Mouse (Mus musculus): ENCODE data around the gene Ddx55. TPM values are rescaled to one million over a fixed set of nuclear protein-coding genes. Genes with fewer than 3 reads are reported as not detected.
"Not testable (repeated sequence)": the region's sequence is repeated elsewhere in the genome, so short reads cannot be mapped to it uniquely, and the experiment has no call there.

The Ddx55 gene
- total RNA-seq, 1 experiment from 2014 or later = 16.0 TPM

DNA sequence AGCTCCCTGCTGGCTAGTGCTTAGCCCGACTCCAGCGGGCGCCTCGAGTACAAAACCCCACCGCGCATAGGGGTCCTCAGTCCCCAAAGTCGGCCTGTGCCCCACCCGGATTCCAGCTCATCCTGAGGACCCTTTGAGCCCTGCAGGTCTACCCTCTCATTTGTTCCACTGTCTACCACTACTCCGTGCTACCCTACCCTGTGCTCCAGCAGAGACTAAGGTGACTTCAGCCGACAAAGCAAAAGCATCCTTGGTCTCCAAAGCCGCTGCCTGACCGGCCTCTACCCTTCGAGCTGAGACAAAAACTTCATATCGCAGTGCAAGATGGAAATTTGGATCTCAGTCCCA lies 21.1 kb upstream of the Ddx55 start:
- ATAC-seq (replicated peaks in 1 of 2; ENCODE audit: insufficient read depth in 1 of 2, low FRiP score in 2 of 2, low TSS enrichment in 1 of 2, low read depth in 1 of 2, poor library complexity in 2 of 2, severe bottlenecking in 2 of 2) = no peak; a peak in 1 of 4 replicates

DNA sequence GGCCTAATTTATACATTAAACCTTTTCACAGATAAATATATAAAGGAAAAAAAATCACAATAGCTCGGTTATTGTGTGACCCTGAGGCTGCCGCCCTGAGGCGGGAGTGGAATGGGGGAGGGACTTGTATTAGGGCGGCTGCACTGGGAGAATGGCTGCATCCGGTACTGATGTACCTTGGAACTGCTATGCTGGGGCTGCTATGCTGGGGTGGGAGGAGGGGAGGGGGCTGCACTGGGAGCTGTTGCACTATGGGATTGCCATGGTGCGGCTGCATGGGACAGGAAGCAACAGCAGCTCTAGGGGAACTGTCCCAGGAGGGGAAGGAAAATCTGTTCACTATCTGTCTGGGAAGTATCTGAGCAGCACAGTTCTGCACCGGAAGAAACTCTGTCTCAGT lies 20.2 kb upstream of the Ddx55 start:
- no peak for ATAC-seq (replicated peaks in 1 of 2; ENCODE audit: insufficient read depth in 1 of 2, low FRiP score in 2 of 2, low TSS enrichment in 1 of 2, low read depth in 1 of 2, poor library complexity in 2 of 2, severe bottlenecking in 2 of 2)

DNA sequence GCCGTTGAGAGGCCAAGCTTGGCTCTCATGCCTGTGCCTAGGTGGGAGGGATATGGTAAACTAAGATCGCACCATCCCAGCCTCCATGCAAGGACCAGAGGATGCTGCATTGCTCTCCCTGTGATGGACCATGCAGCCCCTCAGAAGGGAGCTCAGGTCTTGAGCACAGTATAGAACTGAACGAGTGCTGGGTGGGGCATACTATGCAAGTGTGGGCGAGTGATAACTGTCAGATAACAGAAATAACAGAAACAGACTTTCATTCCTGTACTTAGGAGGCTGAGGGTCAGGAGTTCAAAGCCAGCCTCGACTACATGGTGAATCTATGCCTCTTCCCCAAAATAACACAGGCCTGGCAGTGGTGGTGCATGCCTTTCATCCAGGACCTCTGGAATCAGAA lies 17.6 kb upstream of the Ddx55 start:
- no peak for ATAC-seq (replicated peaks in 1 of 2; ENCODE audit: insufficient read depth in 1 of 2, low FRiP score in 2 of 2, low TSS enrichment in 1 of 2, low read depth in 1 of 2, poor library complexity in 2 of 2, severe bottlenecking in 2 of 2)

- no peak for ATAC-seq (replicated peaks in 1 of 2; ENCODE audit: insufficient read depth in 1 of 2, low FRiP score in 2 of 2, low TSS enrichment in 1 of 2, low read depth in 1 of 2, poor library complexity in 2 of 2, severe bottlenecking in 2 of 2)
These were observed 15.9 kb upstream of the Ddx55 start for GRCm38 (mm10) chr5:124536776-124537175.

GRCm38 (mm10) chr5:124538813-124539792 lies 13.6 kb upstream of the Ddx55 start:
- peak; percentile 25 to 37; a peak in 1 of 4 replicates for ATAC-seq (replicated peaks in 1 of 2; ENCODE audit: insufficient read depth in 1 of 2, low FRiP score in 2 of 2, low TSS enrichment in 1 of 2, low read depth in 1 of 2, poor library complexity in 2 of 2, severe bottlenecking in 2 of 2)

- ATAC-seq (replicated peaks in 1 of 2; ENCODE audit: insufficient read depth in 1 of 2, low FRiP score in 2 of 2, low TSS enrichment in 1 of 2, low read depth in 1 of 2, poor library complexity in 2 of 2, severe bottlenecking in 2 of 2) = no peak
These were observed 12.8 kb upstream of the Ddx55 start for GRCm38 (mm10) chr5:124539905-124540304.

- peak; percentile 91 for ATAC-seq (replicated peaks in 1 of 2; ENCODE audit: insufficient read depth in 1 of 2, low FRiP score in 2 of 2, low TSS enrichment in 1 of 2, low read depth in 1 of 2, poor library complexity in 2 of 2, severe bottlenecking in 2 of 2)
These were observed 12.3 kb upstream of the Ddx55 start, which contains the start of gene Tmed2 for GRCm38 (mm10) chr5:124540383-124540786. Gene Tmed2 (plus strand): TSS chr5:124540695.

DNA sequence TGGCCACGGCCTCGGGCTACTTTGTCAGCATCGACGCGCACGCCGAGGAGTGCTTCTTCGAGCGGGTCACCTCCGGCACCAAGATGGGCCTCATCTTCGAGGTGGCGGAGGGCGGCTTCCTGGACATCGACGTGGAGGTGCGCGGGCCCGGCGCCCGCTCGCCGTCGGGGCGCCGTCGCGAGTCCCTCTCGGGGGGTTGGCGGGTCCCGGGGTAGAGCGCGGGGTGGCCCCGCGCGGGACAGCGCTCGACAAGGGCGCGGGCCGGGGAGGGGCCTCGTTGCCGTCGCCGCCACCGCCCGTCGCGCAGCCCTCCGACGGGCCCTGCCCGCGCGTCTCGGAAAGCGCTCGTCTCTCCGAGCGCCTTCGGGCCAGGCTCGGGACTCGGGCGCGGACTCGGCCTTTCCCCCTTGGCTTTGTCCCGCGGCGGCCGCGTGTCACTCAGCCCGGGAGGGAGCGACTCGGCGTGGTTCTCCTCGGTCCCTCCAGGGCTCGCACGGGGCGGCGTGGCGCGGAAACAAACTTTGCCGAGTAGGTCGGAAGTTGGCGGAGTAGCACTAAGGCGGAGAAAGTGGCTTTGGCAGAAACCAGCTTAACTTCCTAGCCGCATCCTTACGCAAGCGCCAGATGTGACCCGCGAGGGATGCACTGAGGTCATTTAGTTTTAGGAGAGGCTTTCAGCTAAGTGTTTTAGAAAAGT lies 11.6 kb upstream of the Ddx55 start:
- ATAC-seq (replicated peaks in 1 of 2; ENCODE audit: insufficient read depth in 1 of 2, low FRiP score in 2 of 2, low TSS enrichment in 1 of 2, low read depth in 1 of 2, poor library complexity in 2 of 2, severe bottlenecking in 2 of 2) = peak in 1 of 2 experiments; percentile 46; a peak in 2 of 4 replicates

GRCm38 (mm10) chr5:124541602-124541973 lies 11.1 kb upstream of the Ddx55 start:
- no peak for ATAC-seq (replicated peaks in 1 of 2; ENCODE audit: insufficient read depth in 1 of 2, low FRiP score in 2 of 2, low TSS enrichment in 1 of 2, low read depth in 1 of 2, poor library complexity in 2 of 2, severe bottlenecking in 2 of 2)

GRCm38 (mm10) chr5:124550737-124551136 lies 1.9 kb upstream of the Ddx55 start:
- not testable (repeated sequence) for ATAC-seq (replicated peaks in 1 of 2; ENCODE audit: insufficient read depth in 1 of 2, low FRiP score in 2 of 2, low TSS enrichment in 1 of 2, low read depth in 1 of 2, poor library complexity in 2 of 2, severe bottlenecking in 2 of 2)

GRCm38 (mm10) chr5:124551349-124552093 lies 1.1 kb upstream of the Ddx55 start:
- not testable (repeated sequence) for ATAC-seq (replicated peaks in 1 of 2; ENCODE audit: insufficient read depth in 1 of 2, low FRiP score in 2 of 2, low TSS enrichment in 1 of 2, low read depth in 1 of 2, poor library complexity in 2 of 2, severe bottlenecking in 2 of 2)

- ATAC-seq (replicated peaks in 1 of 2; ENCODE audit: insufficient read depth in 1 of 2, low FRiP score in 2 of 2, low TSS enrichment in 1 of 2, low read depth in 1 of 2, poor library complexity in 2 of 2, severe bottlenecking in 2 of 2) = no peak
These were observed 581 bp upstream of the Ddx55 start for GRCm38 (mm10) chr5:124552094-124552472.

GRCm38 (mm10) chr5:124553607-124554006 lies 943 bp downstream of the Ddx55 start:
- ATAC-seq (replicated peaks in 1 of 2; ENCODE audit: insufficient read depth in 1 of 2, low FRiP score in 2 of 2, low TSS enrichment in 1 of 2, low read depth in 1 of 2, poor library complexity in 2 of 2, severe bottlenecking in 2 of 2) = no peak

DNA sequence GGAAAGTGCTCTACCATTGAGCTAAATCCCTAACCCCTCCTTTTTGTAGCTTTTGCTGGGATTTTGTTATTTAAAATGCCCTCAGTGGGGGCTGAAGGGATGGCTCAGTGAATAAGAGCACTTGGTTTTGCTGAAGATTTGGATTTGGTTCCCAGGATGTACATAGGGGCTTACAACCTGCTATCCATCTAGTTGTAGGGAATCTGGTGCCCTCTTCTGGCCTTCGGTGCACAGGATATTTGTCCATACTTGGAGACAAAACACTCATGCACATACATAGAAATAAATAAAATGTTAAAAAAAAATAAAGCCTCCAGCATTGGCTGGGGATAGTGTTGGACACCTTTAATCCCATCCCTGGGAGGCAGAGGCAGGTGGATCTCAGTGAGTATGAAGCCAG lies 2.5 kb downstream of the Ddx55 start:
- ATAC-seq (replicated peaks in 1 of 2; ENCODE audit: insufficient read depth in 1 of 2, low FRiP score in 2 of 2, low TSS enrichment in 1 of 2, low read depth in 1 of 2, poor library complexity in 2 of 2, severe bottlenecking in 2 of 2) = no peak

DNA sequence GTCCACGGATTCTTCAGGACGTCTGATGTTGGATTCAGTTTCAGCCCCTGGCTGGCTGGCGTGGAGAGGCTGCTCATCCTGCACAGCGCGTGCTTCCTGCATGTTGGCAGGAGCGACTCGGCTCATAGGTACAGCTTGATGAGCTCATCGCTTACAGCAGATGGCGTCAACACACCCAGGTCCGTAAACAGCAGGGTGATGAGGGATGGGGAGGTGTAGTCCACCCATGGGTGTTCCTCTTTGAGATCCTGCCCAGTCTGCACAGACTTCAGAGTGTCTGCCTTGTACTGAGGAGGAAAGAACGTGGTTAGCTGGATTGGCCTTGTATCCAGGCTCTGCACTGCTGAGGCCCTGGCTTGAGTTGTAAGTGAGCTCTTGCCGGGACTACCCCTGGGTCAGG lies 18.4 kb downstream of the Ddx55 start:
- no peak for ATAC-seq (replicated peaks in 1 of 2; ENCODE audit: insufficient read depth in 1 of 2, low FRiP score in 2 of 2, low TSS enrichment in 1 of 2, low read depth in 1 of 2, poor library complexity in 2 of 2, severe bottlenecking in 2 of 2)

- ATAC-seq (replicated peaks in 1 of 2; ENCODE audit: insufficient read depth in 1 of 2, low FRiP score in 2 of 2, low TSS enrichment in 1 of 2, low read depth in 1 of 2, poor library complexity in 2 of 2, severe bottlenecking in 2 of 2) = no peak
These were observed 22.8 kb downstream of the Ddx55 start for GRCm38 (mm10) chr5:124575467-124575866.

GRCm38 (mm10) chr5:124578633-124579317 lies 26.1 kb downstream of the Ddx55 start, which contains the start of the genes Eif2b1 and Gtf2h3:
Gene Eif2b1 (minus strand): TSS chr5:124579131.
Gene Gtf2h3 (plus strand): TSS chr5:124579140.
- peak; percentile 88 to 94 for ATAC-seq (replicated peaks in 1 of 2; ENCODE audit: insufficient read depth in 1 of 2, low FRiP score in 2 of 2, low TSS enrichment in 1 of 2, low read depth in 1 of 2, poor library complexity in 2 of 2, severe bottlenecking in 2 of 2)

Data from hematopoietic stem cell, adult 5-6 weeks (primary cell).